Mouse (Mus musculus): ENCODE data around the gene Oit1. TPM values are rescaled to one million over a fixed set of nuclear protein-coding genes. Genes with fewer than 3 reads are reported as not detected.

The Oit1 gene
- polyA plus RNA-seq, 1 experiment from 2014 or later, result not detected

GRCm38 (mm10) chr14:8345566-8345965, 33.0 kb downstream of the Oit1 start:
- Histone ChIP-seq H3K4me3 (ENCODE audit: low read depth, low read length) (no peak overlapping the region), H3K4me1 (ENCODE audit: control insufficient read depth, insufficient read depth, low read length) (no peaks in the 10 kb centered on the region), H3K27me3 (ENCODE audit: control insufficient read depth, insufficient read depth, low read depth, low read length) (no peaks in the 10 kb centered on the region), H3K4me2 (ENCODE audit: low read length) (no peak overlapping the region), H3K9me3 (replicated peaks; ENCODE audit: control insufficient read depth, low read length, poor library complexity, severe bottlenecking) (no peaks in the 10 kb centered on the region), H3K27ac (ENCODE audit: low read length) (no peak overlapping the region), H3K9ac (ENCODE audit: low read depth, low read length) (no peak overlapping the region), H3K36me3 (ENCODE audit: control insufficient read depth, insufficient read depth, low read length) (no peaks in the 10 kb centered on the region)
- ATAC-seq, result no peak
- WGBS, result 64% methylated on average over 4 of the region's 4 CpGs

DNA sequence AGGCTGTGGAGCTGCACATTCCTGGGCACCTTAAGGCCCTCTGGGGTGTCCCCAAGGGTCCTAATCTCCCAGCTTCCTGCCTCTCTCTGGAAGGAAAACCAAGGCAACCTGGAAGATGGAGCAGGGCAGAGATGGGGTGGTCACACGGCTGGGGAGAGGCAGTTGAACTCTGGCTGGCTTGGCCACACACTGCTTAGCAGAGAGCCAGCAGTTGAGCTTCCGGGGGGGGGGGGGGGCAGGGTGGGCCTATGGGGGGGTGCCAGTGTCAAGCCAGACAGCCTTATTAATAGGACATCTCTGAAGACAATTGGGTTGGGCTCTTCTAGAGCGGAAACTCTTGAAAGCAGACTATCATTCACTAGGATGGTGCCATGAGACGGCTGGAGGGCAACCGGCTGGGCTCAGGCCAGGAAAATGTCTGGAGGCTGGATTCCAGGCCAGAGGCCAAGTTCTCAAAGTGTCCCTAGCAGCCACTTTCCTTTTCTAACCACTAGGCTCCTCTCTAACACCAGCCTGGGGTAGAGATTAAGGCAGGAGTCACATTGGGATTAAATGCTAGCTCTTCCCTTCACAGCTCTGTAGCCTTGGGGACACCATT, 35.9 kb downstream of the Oit1 start:
- H3K9me3 ChIP-seq (replicated peaks; ENCODE audit: control insufficient read depth, low read length, poor library complexity, severe bottlenecking), result no peaks in the 10 kb centered on the region
- H3K4me3 ChIP-seq (ENCODE audit: low read depth, low read length), result no peak overlapping the region
- H3K4me2 ChIP-seq (ENCODE audit: low read length), result no peak overlapping the region
- H3K27ac ChIP-seq (ENCODE audit: low read length), result no peak overlapping the region
- H3K4me1 ChIP-seq (ENCODE audit: control insufficient read depth, insufficient read depth, low read length), result no peaks in the 10 kb centered on the region
- H3K27me3 ChIP-seq (ENCODE audit: control insufficient read depth, insufficient read depth, low read depth, low read length), result no peaks in the 10 kb centered on the region
- no peak overlapping the region for H3K9ac ChIP-seq (ENCODE audit: low read depth, low read length)
- H3K36me3 ChIP-seq (ENCODE audit: control insufficient read depth, insufficient read depth, low read length), result no peaks in the 10 kb centered on the region
- WGBS, result 77% methylated on average over 5 of the region's 5 CpGs
- ATAC-seq, result no peak

GRCm38 (mm10) chr14:8340226-8340625, 38.3 kb downstream of the Oit1 start:
- H3K4me3 ChIP-seq (ENCODE audit: low read depth, low read length), result no peak overlapping the region
- no peaks in the 10 kb centered on the region for H3K4me1 ChIP-seq (ENCODE audit: control insufficient read depth, insufficient read depth, low read length)
- H3K27ac ChIP-seq (ENCODE audit: low read length), result no peak overlapping the region
- 74% methylated on average over 4 of the region's 4 CpGs for WGBS
- no peak overlapping the region for H3K4me2 ChIP-seq (ENCODE audit: low read length)
- H3K36me3 ChIP-seq (ENCODE audit: control insufficient read depth, insufficient read depth, low read length), result no peaks in the 10 kb centered on the region
- no peak overlapping the region for H3K9ac ChIP-seq (ENCODE audit: low read depth, low read length)
- H3K27me3 ChIP-seq (ENCODE audit: control insufficient read depth, insufficient read depth, low read depth, low read length), result no peaks in the 10 kb centered on the region
- ATAC-seq, result no peak
- no peaks in the 10 kb centered on the region for H3K9me3 ChIP-seq (replicated peaks; ENCODE audit: control insufficient read depth, low read length, poor library complexity, severe bottlenecking)

DNA sequence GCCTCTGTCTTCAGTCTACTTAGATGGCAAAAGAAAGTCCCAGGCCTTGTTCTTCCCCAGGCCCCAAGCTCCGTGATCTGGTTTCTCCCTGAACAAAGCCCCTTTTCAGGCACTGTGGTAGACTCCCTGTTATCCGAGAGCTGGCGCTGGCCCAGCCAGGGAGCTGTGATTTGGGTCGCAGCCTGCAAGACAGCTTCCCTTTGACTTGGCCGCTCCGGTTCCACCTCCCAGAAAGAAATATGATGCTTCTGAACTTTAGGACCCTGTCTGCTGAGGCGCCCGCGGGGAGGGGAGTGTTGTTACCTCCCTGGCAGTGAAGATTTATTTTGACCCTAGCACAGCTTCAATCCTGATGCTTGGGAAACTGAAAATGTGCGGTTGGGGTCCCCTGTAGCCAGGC, 42.6 kb downstream of the Oit1 start:
- no peak for ATAC-seq
- H3K4me3 ChIP-seq (ENCODE audit: low read depth, low read length), result no peak overlapping the region
- H3K27ac ChIP-seq (ENCODE audit: low read length), result no peak overlapping the region
- WGBS, result 63% methylated on average over 10 of the region's 10 CpGs
- H3K27me3 ChIP-seq (ENCODE audit: control insufficient read depth, insufficient read depth, low read depth, low read length), result no peaks in the 10 kb centered on the region
- H3K9ac ChIP-seq (ENCODE audit: low read depth, low read length), result no peak overlapping the region
- no peak overlapping the region for H3K4me2 ChIP-seq (ENCODE audit: low read length)
- H3K9me3 ChIP-seq (replicated peaks; ENCODE audit: control insufficient read depth, low read length, poor library complexity, severe bottlenecking), result no peaks in the 10 kb centered on the region
- no peaks in the 10 kb centered on the region for H3K4me1 ChIP-seq (ENCODE audit: control insufficient read depth, insufficient read depth, low read length)
- no peaks in the 10 kb centered on the region for H3K36me3 ChIP-seq (ENCODE audit: control insufficient read depth, insufficient read depth, low read length)

DNA sequence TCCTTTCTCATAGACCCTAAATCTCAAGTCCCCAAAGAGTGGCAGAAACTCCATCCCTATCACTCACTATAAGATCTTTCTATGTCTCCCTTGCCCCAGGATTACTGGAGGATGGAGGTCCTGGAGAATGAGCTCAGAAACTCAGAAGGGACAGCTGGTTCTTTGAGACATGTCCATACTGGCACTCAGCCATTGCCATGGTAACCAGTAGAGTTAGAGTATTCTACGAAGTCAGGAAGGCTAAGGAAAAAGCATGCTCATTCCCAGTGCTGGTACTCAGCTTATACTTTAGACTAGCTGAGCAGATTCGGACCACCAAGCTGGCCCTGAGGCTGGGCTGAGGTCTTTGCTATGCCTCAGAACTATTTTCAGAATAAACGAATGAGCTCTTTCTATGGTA, 44.0 kb downstream of the Oit1 start:
- no peak overlapping the region for H3K4me2 ChIP-seq (ENCODE audit: low read length)
- H3K27ac ChIP-seq (ENCODE audit: low read length), result no peak overlapping the region
- WGBS, result 81% methylated on average over 3 of the region's 3 CpGs
- no peak overlapping the region for H3K9ac ChIP-seq (ENCODE audit: low read depth, low read length)
- H3K36me3 ChIP-seq (ENCODE audit: control insufficient read depth, insufficient read depth, low read length), result no peaks in the 10 kb centered on the region
- H3K9me3 ChIP-seq (replicated peaks; ENCODE audit: control insufficient read depth, low read length, poor library complexity, severe bottlenecking), result no peaks in the 10 kb centered on the region
- H3K4me1 ChIP-seq (ENCODE audit: control insufficient read depth, insufficient read depth, low read length), result peaks cover 4% of the 10 kb centered on the region; the same call in 1 of the 2 replicates
- no peaks in the 10 kb centered on the region for H3K27me3 ChIP-seq (ENCODE audit: control insufficient read depth, insufficient read depth, low read depth, low read length)
- H3K4me3 ChIP-seq (ENCODE audit: low read depth, low read length), result no peak overlapping the region
- ATAC-seq, result no peak

DNA sequence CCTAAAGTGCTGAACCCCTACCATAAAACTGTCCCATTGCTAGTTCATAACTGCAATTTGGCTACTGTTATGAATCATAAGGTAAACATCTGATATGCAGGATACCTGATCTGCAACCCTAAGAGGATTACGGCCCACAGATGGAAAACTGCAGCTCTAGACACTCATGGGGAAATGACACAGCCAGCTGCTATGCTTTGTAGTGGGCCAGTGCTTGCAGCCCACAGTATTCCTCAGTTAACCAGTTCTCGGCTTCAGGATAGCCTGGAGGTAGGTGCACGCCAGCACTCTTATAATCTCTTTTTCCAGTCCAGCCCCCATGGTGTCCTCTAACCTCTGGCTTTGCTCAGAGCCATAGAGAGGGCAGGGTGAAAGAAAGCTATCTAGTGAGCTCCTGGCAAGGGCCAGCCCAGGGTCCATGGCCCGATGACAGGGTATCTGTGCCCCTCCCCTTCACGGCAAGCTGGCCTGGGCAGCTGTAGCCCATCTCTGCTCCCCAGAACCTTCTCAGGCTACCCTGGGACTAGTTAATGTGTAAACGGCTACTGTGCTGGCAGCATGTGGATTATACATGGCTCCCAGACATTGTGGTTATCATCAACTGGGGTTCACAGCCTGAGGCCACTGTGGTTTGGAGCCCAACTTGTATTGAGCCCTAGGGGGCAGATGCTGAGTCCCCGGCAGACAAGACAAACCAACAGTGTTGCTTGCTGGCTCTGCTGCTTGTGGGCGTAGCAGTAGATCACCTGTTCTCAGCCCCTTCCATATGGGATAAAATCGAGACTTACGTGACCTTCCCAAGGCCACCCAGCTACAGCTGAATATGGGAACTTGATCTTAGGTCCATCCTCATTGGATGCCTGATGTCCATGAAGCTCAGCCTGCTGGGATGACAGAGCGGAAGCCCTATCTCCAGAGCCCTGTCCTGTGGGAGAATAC, 46.0 kb downstream of the Oit1 start:
- no peaks in the 10 kb centered on the region for H3K27me3 ChIP-seq (ENCODE audit: control insufficient read depth, insufficient read depth, low read depth, low read length)
- peaks cover 4% of the 10 kb centered on the region; the same call in 1 of the 2 replicates for H3K4me1 ChIP-seq (ENCODE audit: control insufficient read depth, insufficient read depth, low read length)
- ATAC-seq, result no peak
- H3K27ac ChIP-seq (ENCODE audit: low read length), result no peak overlapping the region
- H3K4me2 ChIP-seq (ENCODE audit: low read length), result no peak overlapping the region
- H3K36me3 ChIP-seq (ENCODE audit: control insufficient read depth, insufficient read depth, low read length), result no peaks in the 10 kb centered on the region
- H3K9ac ChIP-seq (ENCODE audit: low read depth, low read length), result no peak overlapping the region
- H3K4me3 ChIP-seq (ENCODE audit: low read depth, low read length), result no peak overlapping the region
- 84% methylated on average over 11 of the region's 11 CpGs for WGBS
- H3K9me3 ChIP-seq (replicated peaks; ENCODE audit: control insufficient read depth, low read length, poor library complexity, severe bottlenecking), result no peaks in the 10 kb centered on the region

GRCm38 (mm10) chr14:8331307-8331905, 47.1 kb downstream of the Oit1 start:
- no peak overlapping the region for H3K4me3 ChIP-seq (ENCODE audit: low read depth, low read length)
- ATAC-seq, result no peak
- peaks cover 6% of the 10 kb centered on the region; the same call in 1 of the 2 replicates for H3K4me1 ChIP-seq (ENCODE audit: control insufficient read depth, insufficient read depth, low read length)
- H3K4me2 ChIP-seq (ENCODE audit: low read length), result no peak overlapping the region
- no peaks in the 10 kb centered on the region for H3K27me3 ChIP-seq (ENCODE audit: control insufficient read depth, insufficient read depth, low read depth, low read length)
- H3K9me3 ChIP-seq (replicated peaks; ENCODE audit: control insufficient read depth, low read length, poor library complexity, severe bottlenecking), result no peaks in the 10 kb centered on the region
- no peaks in the 10 kb centered on the region for H3K36me3 ChIP-seq (ENCODE audit: control insufficient read depth, insufficient read depth, low read length)
- H3K27ac ChIP-seq (ENCODE audit: low read length), result no peak overlapping the region
- no peak overlapping the region for H3K9ac ChIP-seq (ENCODE audit: low read depth, low read length)
- 86% methylated on average over 14 of the region's 14 CpGs for WGBS

DNA sequence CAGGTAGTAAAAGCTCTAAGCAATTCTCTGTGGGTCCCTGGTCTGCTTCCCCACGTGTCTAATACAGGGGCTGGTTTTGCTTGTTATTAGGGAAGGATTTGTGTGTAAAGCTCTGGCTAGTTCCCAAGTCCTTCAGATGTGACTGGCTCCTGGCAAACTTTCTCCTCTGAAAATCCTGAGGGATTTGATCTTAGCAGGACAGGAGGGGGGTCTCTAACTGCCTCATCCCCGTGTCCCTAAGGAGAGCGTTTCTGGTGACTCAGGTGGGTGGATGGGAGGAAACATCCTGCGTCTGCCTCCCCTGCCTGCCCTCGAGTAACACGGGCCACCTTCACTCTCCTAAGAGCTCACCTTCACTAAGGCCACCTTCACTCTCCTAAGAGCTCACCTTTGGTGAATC, 48.2 kb downstream of the Oit1 start:
- Histone ChIP-seq H3K9ac (ENCODE audit: low read depth, low read length) (no peak overlapping the region), H3K4me2 (ENCODE audit: low read length) (no peak overlapping the region), H3K4me1 (ENCODE audit: control insufficient read depth, insufficient read depth, low read length) (peaks cover 6% of the 10 kb centered on the region; the same call in 1 of the 2 replicates), H3K4me3 (ENCODE audit: low read depth, low read length) (no peak overlapping the region), H3K9me3 (replicated peaks; ENCODE audit: control insufficient read depth, low read length, poor library complexity, severe bottlenecking) (no peaks in the 10 kb centered on the region), H3K27ac (ENCODE audit: low read length) (no peak overlapping the region), H3K36me3 (ENCODE audit: control insufficient read depth, insufficient read depth, low read length) (no peaks in the 10 kb centered on the region), H3K27me3 (ENCODE audit: control insufficient read depth, insufficient read depth, low read depth, low read length) (no peaks in the 10 kb centered on the region)
- WGBS, result 68% methylated on average over 6 of the region's 6 CpGs
- no peak for ATAC-seq

- Histone ChIP-seq H3K27ac (ENCODE audit: low read length) (peak overlapping the region; percentile 38; the same call in 1 of the 2 replicates), H3K4me1 (ENCODE audit: control insufficient read depth, insufficient read depth, low read length) (peaks cover 6% of the 10 kb centered on the region; the same call in 1 of the 2 replicates), H3K9ac (ENCODE audit: low read depth, low read length) (no peak overlapping the region), H3K4me2 (ENCODE audit: low read length) (no peak overlapping the region), H3K36me3 (ENCODE audit: control insufficient read depth, insufficient read depth, low read length) (no peaks in the 10 kb centered on the region), H3K27me3 (ENCODE audit: control insufficient read depth, insufficient read depth, low read depth, low read length) (no peaks in the 10 kb centered on the region), H3K9me3 (replicated peaks; ENCODE audit: control insufficient read depth, low read length, poor library complexity, severe bottlenecking) (no peaks in the 10 kb centered on the region), H3K4me3 (ENCODE audit: low read depth, low read length) (no peak overlapping the region)
- peak; percentile 81 for ATAC-seq
- WGBS, result 16% methylated on average over 4 of the region's 4 CpGs
These were observed 49.0 kb downstream of the Oit1 start for GRCm38 (mm10) chr14:8329552-8329951.
